Mouse (Mus musculus): ENCODE measurements around the gene Hoxc9.

DNA sequence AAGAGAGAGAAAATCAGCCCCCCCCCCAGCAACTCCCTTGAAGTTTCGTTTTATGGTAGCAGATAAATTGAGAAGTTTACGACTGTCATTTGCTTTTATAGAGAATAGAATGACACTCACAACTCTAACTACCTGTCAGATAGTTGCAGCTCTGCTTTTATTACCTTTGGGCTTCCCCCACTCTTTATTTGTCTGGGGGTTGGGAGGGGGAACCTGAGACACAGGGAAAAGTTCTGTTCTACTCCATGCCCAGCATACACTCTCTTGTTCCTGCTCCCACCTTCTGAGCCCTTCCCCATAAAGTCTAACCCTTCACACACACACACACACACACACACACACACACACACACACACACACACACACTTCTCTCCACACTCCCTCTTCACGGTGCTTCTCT, 16.6 kb downstream of the Hoxc9 start:
- TF ChIP-seq CTCF (IDR thresholded peaks at IDR 0.05; ENCODE audit: low read depth): no peak
- TF ChIP-seq EP300 (IDR thresholded peaks at IDR 0.05; ENCODE audit: low read depth): no peak
